ENCODE assay signal across 8 mouse cellular contexts in the genomic region with DNA sequence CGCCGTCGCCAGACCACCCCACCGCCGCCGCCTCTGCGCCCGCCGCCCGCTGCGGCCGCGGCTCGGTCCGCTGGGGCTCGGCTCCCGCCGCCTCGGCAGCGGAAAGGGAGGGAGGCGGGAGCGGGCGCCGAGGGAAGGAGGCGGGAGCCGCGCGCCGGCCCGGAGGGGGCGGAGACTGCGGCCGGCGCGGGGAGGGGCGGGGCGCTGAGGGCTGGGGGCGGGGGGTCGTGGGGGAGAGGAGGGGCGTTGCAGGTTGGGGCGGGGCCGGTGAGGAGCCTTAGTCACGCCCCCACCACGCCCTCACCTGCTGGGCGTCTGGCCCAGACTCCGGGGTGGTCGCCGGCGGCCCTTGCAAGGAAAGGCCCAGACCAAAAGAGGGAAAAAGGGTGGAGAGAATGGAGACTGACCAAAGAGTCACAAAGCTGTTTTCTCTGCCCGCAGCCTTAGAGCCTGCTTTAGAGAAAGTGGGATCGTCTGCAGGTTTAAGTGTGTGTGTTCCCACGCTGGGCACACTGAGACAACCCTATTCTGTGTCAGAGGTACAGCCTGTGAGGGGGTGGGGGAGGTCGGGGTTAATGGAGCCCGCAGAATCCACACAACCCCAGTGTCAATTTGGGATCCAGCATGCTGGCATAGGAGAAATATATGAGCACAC. TPM values are rescaled to one million over a fixed set of nuclear protein-coding genes. Genes with fewer than 3 reads are reported as not detected.
DNase-seq lines count a peak whose midpoint lies in the region; ATAC-seq and TF ChIP-seq lines count a peak whose summit lies in the region.

Cmtm4 (minus strand) TSS at position 105 of the 655 bp plus-strand sequence.

- H3K36me3 ChIP-seq in forebrain, embryonic 14.5 days (ENCODE audit: control insufficient read depth, insufficient read depth, low read length) = no peaks in the 10 kb centered on the region
- H3K36me3 ChIP-seq in hindbrain, embryonic 11.5 days (ENCODE audit: control insufficient read depth, insufficient read depth, low read length) = no peaks in the 10 kb centered on the region
- H3K36me3 ChIP-seq in macrophage (ENCODE audit: inconsistent target) = no peaks in the 10 kb centered on the region
- no peaks in the 10 kb centered on the region for H3K36me3 ChIP-seq in stomach, embryonic 14.5 days (ENCODE audit: control insufficient read depth, insufficient read depth, low read length)

- peak; percentile 87 for ATAC-seq in forebrain, embryonic 14.5 days
- ATAC-seq in hindbrain, embryonic 11.5 days (ENCODE audit: low FRiP score) = peak; percentile 84
- peak; percentile 70 for ATAC-seq in stomach, embryonic 14.5 days (ENCODE audit: insufficient number of reproducible peaks, insufficient read depth, low FRiP score, low read depth)

- H3K4me1 ChIP-seq in bone marrow macrophage, adult 2 months (ENCODE audit: control insufficient read depth, insufficient read depth, low read length) = peaks cover 14% of the 10 kb centered on the region
- peaks cover 15% of the 10 kb centered on the region for H3K4me1 ChIP-seq in forebrain, embryonic 14.5 days (ENCODE audit: control insufficient read depth, insufficient read depth, low read length)
- no peaks in the 10 kb centered on the region; the same call in 1 of the 2 replicates for H3K4me1 ChIP-seq in hindbrain, embryonic 11.5 days (replicated peaks; ENCODE audit: control insufficient read depth, insufficient read depth, low read length)
- peaks cover 16% of the 10 kb centered on the region for H3K4me1 ChIP-seq in stomach, embryonic 14.5 days (ENCODE audit: control insufficient read depth, insufficient read depth, low read length)

- no peaks in the 10 kb centered on the region for H3K9me3 ChIP-seq in forebrain, embryonic 14.5 days (replicated peaks; ENCODE audit: control insufficient read depth, low read length)
- H3K9me3 ChIP-seq in hindbrain, embryonic 11.5 days (ENCODE audit: control insufficient read depth, low read length) = no peaks in the 10 kb centered on the region
- no peaks in the 10 kb centered on the region; the same call in 1 of the 2 replicates for H3K9me3 ChIP-seq in stomach, embryonic 14.5 days (ENCODE audit: control insufficient read depth, low read depth, low read length)

- peak within 1 kb of the TSS; percentile 87 for H3K9ac ChIP-seq in forebrain, embryonic 14.5 days (ENCODE audit: low read length)
- H3K9ac ChIP-seq in hindbrain, embryonic 11.5 days (ENCODE audit: low read depth, low read length) = peak within 1 kb of the TSS; percentile 89
- peak within 1 kb of the TSS; percentile 89 for H3K9ac ChIP-seq in stomach, embryonic 14.5 days (replicated peaks; ENCODE audit: low read depth, low read length)

- DNase-seq in layer of hippocampus, adult 2 months (ENCODE audit: low spot score in 2 of 2) = peak in 1 of 2 experiments; percentile 53
- DNase-seq in layer of hippocampus, adult 9-10 months (ENCODE audit: low spot score) = no peak
- DNase-seq in forebrain, embryonic 14.5 days (ENCODE audit: low spot score) = peak; percentile 68
- DNase-seq in hindbrain, embryonic 11.5 days (ENCODE audit: low spot score) = peak; percentile 78
- DNase-seq in left cerebral cortex, adult 8-10 months (ENCODE audit: low spot score in 2 of 2) = no peak

- H3K4me2 ChIP-seq in forebrain, embryonic 14.5 days (ENCODE audit: low read length) = peak within 1 kb of the TSS; percentile 94
- H3K4me2 ChIP-seq in hindbrain, embryonic 11.5 days (replicated peaks; ENCODE audit: low read depth, low read length) = peak within 1 kb of the TSS; percentile 89
- H3K4me2 ChIP-seq in stomach, embryonic 14.5 days (replicated peaks; ENCODE audit: low read depth, low read length) = peak within 1 kb of the TSS; percentile 82

- H3K4me3 ChIP-seq in layer of hippocampus, adult 2 months = peak within 1 kb of the TSS; percentile 89
- peak within 1 kb of the TSS; percentile 94 for H3K4me3 ChIP-seq in bone marrow macrophage, adult 2 months (ENCODE audit: insufficient read depth, low read length)
- peak within 1 kb of the TSS; percentile 77 for H3K4me3 ChIP-seq in forebrain, embryonic 14.5 days (ENCODE audit: low read depth, low read length)
- H3K4me3 ChIP-seq in hindbrain, embryonic 11.5 days (ENCODE audit: low read depth, low read length) = peak within 1 kb of the TSS; percentile 76
- H3K4me3 ChIP-seq in macrophage (ENCODE audit: inconsistent target) = peak within 1 kb of the TSS; percentile 43
- peak within 1 kb of the TSS; percentile 86 for H3K4me3 ChIP-seq in stomach, embryonic 14.5 days (ENCODE audit: low read depth, low read length)

- no peak for TF ChIP-seq CTCF in layer of hippocampus, adult 2 months (conservative IDR thresholded peaks at IDR 0.05)
- TF ChIP-seq CTCF in bone marrow macrophage, adult 2 months (IDR thresholded peaks at IDR 0.05; ENCODE audit: low read depth, low read length) = no peak

- TF ChIP-seq POLR2A in bone marrow macrophage, adult 2 months (IDR thresholded peaks at IDR 0.05; ENCODE audit: borderline replicate concordance, low read depth, low read length) = no peak

- H3K27ac ChIP-seq in layer of hippocampus, adult 2 months = peak within 1 kb of the TSS; percentile 91
- 0 out of 2 replicates have a peak within 1 kb of the TSS, but pooled peaks have one; percentile 5 for H3K27ac ChIP-seq in bone marrow macrophage, adult 2 months (ENCODE audit: insufficient read depth, low read depth, low read length)
- H3K27ac ChIP-seq in forebrain, embryonic 14.5 days (ENCODE audit: low read depth, low read length) = peak within 1 kb of the TSS; percentile 68; the same call in 1 of the 2 replicates
- peak within 1 kb of the TSS; percentile 69 for H3K27ac ChIP-seq in hindbrain, embryonic 11.5 days (ENCODE audit: low read depth, low read length)
- no peak within 1 kb of the TSS for H3K27ac ChIP-seq in macrophage
- peak within 1 kb of the TSS; percentile 86 for H3K27ac ChIP-seq in stomach, embryonic 14.5 days (ENCODE audit: low read length)

- 6% methylated on average over 16 of the region's 54 CpGs for WGBS in forebrain, embryonic 14.5 days
- WGBS in hindbrain, embryonic 11.5 days = 3% methylated on average over 18 of the region's 54 CpGs
- WGBS in macrophage (ENCODE audit: missing documents) = 4% methylated on average over 41 of the region's 54 CpGs
- whole genome bisulfite sequencing in stomach, embryonic 14.5 days = 2% methylated on average over 28 of the region's 54 CpGs

- peaks cover 41% of the 10 kb centered on the region for H3K79me2 ChIP-seq in macrophage (ENCODE audit: inconsistent target)

- H3K27me3 ChIP-seq in forebrain, embryonic 14.5 days (replicated peaks; ENCODE audit: control insufficient read depth, insufficient read depth, low read length) = no peaks in the 10 kb centered on the region
- no peaks in the 10 kb centered on the region for H3K27me3 ChIP-seq in hindbrain, embryonic 11.5 days (ENCODE audit: control insufficient read depth, insufficient read depth, low read length)
- no peaks in the 10 kb centered on the region for H3K27me3 ChIP-seq in stomach, embryonic 14.5 days (ENCODE audit: control insufficient read depth, insufficient read depth, low read length)

RNA-seq across cellular contexts. Expression of gene Cmtm4, which starts in this region (rescaled TPM):
- total RNA-seq in layer of hippocampus, adult 2 months (2021) = 10 to 100 TPM; 59.9 to 62.3 TPM
- polyA plus RNA-seq in bone marrow macrophage, adult 2 months (2012; ENCODE audit: insufficient read depth, insufficient read length, missing spikeins) = 12.2 and 12.3 TPM in 2 replicates
- polyA plus RNA-seq in forebrain, embryonic 14.5 days (2014; fragmentation: Nextera tagmentation; extraction: Ambion mirVana) = 3.5 and 3.7 TPM in 2 replicates
- polyA plus RNA-seq in hindbrain, embryonic 11.5 days (2014; fragmentation: Nextera tagmentation; extraction: Ambion mirVana) = 2.7 and 3.8 TPM in 2 replicates
- total RNA-seq in left cerebral cortex, adult 8-10 months (2022) = 10 to 100 TPM; 73.0 to 80.9 (median 75.9) TPM
- total RNA-seq in macrophage (2018; cell fraction: chromatin; rRNA removed) = 10 to 100 TPM in 12 of 26 experiments, 1 to 10 TPM in 14; 2.3 to 18.3 (median 7.2) TPM
- total RNA-seq in macrophage (2018; cell fraction: cytosol; rRNA removed) = 10 to 100 TPM in 10 of 26 experiments, 1 to 10 TPM in 16; 4.8 to 15.0 (median 7.8) TPM
- total RNA-seq in macrophage (2018; cell fraction: nucleus; rRNA removed) = 10 to 100 TPM in 16 of 26 experiments, 1 to 10 TPM in 10; 6.0 to 22.5 (median 11.9) TPM
- 7.3 to 11.9 TPM (median 9.5 TPM) in 3 replicates for polyA plus RNA-seq in macrophage (2018)
- polyA plus RNA-seq in stomach, embryonic 14.5 days (2014; fragmentation: Nextera tagmentation; extraction: Ambion mirVana) = 6.4 and 7.2 TPM in 2 replicates

Comparison
In these comparisons a context has a peak if more than half of its experiments do, and no peak if none do; other contexts are left out.
1. DNase-seq: peak in forebrain, embryonic 14.5 days (single experiment) and hindbrain, embryonic 11.5 days (single experiment); none in layer of hippocampus, adult 9-10 months (single experiment) and left cerebral cortex, adult 8-10 months (0 of 2).
2. H3K4me3 ChIP-seq: peak in every context shown above with its lines; median percentile 94 in bone marrow macrophage, adult 2 months; 89 in layer of hippocampus, adult 2 months; 86 in stomach, embryonic 14.5 days; 77 in forebrain, embryonic 14.5 days; 76 in hindbrain, embryonic 11.5 days; 43 in macrophage.
3. Peak in every context shown above with its lines, with median percentiles within 50 percentile points of each other: ATAC-seq, H3K4me2 ChIP-seq and H3K9ac ChIP-seq.